Mouse (Mus musculus): ENCODE data around the gene Akt1.

GRCm38 (mm10) chr12:112671891-112672290 lies 2.8 kb downstream of the Akt1 start:
- TF ChIP-seq CTCF (IDR thresholded peaks at IDR 0.05; ENCODE audit: low read depth), result peak; percentile 25; the same call in 1 of the 2 replicates
- TF ChIP-seq EP300 (IDR thresholded peaks at IDR 0.05; ENCODE audit: low read depth), result no peak

Measured in liver, postnatal 0 days (tissue).